Mouse (Mus musculus) kidney, postnatal 0 days (tissue): ENCODE measurements around the gene Adamts18. TPM values are rescaled to one million over a fixed set of nuclear protein-coding genes. Genes with fewer than 3 reads are reported as not detected.
A peak's percentile ranks its signal among the peaks of the same experiment; 100 is the strongest.

Source experiments
- ATAC-seq: fragments of 200-750 bp; cut with Nextera tagmentation; replicated peaks from 2 replicates; pipeline ENCODE4 v1.8.0; 2017; ENCODE audit warnings: low read depth, moderate number of reproducible peaks, moderate TSS enrichment, moderate library complexity; ENCODE audit not compliant: low FRiP score
- DNase-seq: peaks from one replicate; pipeline ENCODE4 v3.0.0-alpha.2; 2016; ENCODE audit warnings: low spot score
- H3K27ac ChIP-seq: fragments of 300-500 bp; sonication (generic); 2 replicates; pipeline ENCODE4 v1.5.1; 2014; ENCODE audit warnings: mild to moderate bottlenecking
- H3K27me3 ChIP-seq: fragments of 300-500 bp; sonication (generic); 2 replicates; pipeline ENCODE4 v1.6.1; 2014; ENCODE audit warnings: low read length, mixed read lengths; ENCODE audit not compliant: insufficient read depth
- H3K36me3 ChIP-seq: fragments of 300-500 bp; sonication (generic); 2 replicates; pipeline ENCODE4 v1.6.1; 2014; ENCODE audit warnings: low read length, mixed read lengths; ENCODE audit not compliant: insufficient read depth
- H3K4me1 ChIP-seq: fragments of 300-500 bp; sonication (generic); replicated peaks from 2 replicates; pipeline ENCODE4 v1.6.1; 2014; ENCODE audit warnings: antibody characterized with exemption, low read length, mixed read lengths; ENCODE audit not compliant: insufficient read depth
- H3K4me2 ChIP-seq: fragments of 300-500 bp; sonication (generic); 2 replicates; pipeline ENCODE4 v1.6.1; 2014; ENCODE audit warnings: mild to moderate bottlenecking, low read length, moderate library complexity, mixed read lengths
- H3K4me3 ChIP-seq: fragments of 300-500 bp; sonication (generic); replicated peaks from 2 replicates; pipeline ENCODE4 v1.5.1; 2014; ENCODE audit warnings: low read depth, low read length
- H3K9ac ChIP-seq: fragments of 300-500 bp; sonication (generic); 2 replicates; pipeline ENCODE4 v1.6.1; 2014; ENCODE audit warnings: low read depth, low read length
- H3K9me3 ChIP-seq: fragments of 300-500 bp; sonication (generic); replicated peaks from 2 replicates; pipeline ENCODE4 v1.6.1; 2016; ENCODE audit warnings: low read length, inconsistent platforms, mixed read lengths
- CTCF ChIP-seq: IDR thresholded peaks from 2 replicates; pipeline ENCODE4 v1.5.1; 2016; ENCODE audit warnings: antibody characterized with exemption, low read depth, mild to moderate bottlenecking, moderate library complexity
- WGBS: fragments of 180-500 bp; shearing (Covaris S2); extraction: QIAGEN DNeasy Blood & Tissue Kit; methylation state at CpG from one replicate; pipeline ENCODE4 v1.1.7; 2014; 5-methylcytosine and 5-hydroxymethylcytosine counted together
- polyA plus RNA-seq: library from polyadenylated mRNA; unstranded; fragments of >200 nt; fragmentation: Nextera tagmentation; extraction: Ambion mirVana; gene quantifications from 2 replicates; pipeline ENCODE4 v1.2.1, GENCODE M21; 2015

Gene Adamts18
- 1.6 and 2.0 TPM in 2 replicates for polyA plus RNA-seq

DNA sequence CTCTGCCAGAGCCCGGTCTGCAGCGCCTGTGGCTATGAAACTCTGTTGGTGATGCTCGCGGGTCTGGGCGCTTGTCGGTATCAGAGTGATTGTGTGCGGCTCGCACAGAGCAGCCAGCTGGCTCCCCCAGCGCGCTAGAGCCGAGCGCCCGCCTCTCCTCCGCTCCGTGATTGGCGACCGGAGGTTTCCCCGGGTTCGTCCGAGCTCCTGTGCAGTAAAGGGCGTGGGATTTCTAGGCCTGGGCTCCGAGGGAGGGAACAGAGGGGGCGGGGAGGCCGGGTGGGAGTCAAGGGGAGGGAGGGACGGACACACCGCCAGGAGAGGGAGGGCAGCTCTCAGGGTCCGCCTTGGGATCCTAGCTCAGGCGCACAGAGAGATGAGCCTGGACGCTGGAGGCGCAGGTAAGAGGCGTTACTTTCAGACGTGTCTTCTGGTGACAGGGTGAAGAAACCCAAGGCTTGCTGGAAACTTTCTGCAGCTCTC, at the start of gene Adamts18:
Gene Adamts18, minus strand, starts transcription at position 86 of the 483 bp plus-strand sequence.
- Histone ChIP-seq H3K36me3 (no peaks in the 10 kb centered on the region), H3K9ac (0 out of 2 replicates have a peak within 1 kb of the TSS, but pooled peaks have one; percentile 42), H3K4me3 (peak within 1 kb of the TSS; percentile 43), H3K4me2 (peak within 1 kb of the TSS; percentile 89), H3K4me1 (no peaks in the 10 kb centered on the region; the same call in 1 of the 2 replicates), H3K27me3 (peaks cover 28% of the 10 kb centered on the region), H3K9me3 (no peaks in the 10 kb centered on the region), H3K27ac (no peak within 1 kb of the TSS)
- no peak for TF ChIP-seq CTCF
- ATAC-seq (peak; percentile 75), DNase-seq (peak; percentile 65)
- under 1% methylated on average over 32 of the region's 32 CpGs for WGBS

DNA sequence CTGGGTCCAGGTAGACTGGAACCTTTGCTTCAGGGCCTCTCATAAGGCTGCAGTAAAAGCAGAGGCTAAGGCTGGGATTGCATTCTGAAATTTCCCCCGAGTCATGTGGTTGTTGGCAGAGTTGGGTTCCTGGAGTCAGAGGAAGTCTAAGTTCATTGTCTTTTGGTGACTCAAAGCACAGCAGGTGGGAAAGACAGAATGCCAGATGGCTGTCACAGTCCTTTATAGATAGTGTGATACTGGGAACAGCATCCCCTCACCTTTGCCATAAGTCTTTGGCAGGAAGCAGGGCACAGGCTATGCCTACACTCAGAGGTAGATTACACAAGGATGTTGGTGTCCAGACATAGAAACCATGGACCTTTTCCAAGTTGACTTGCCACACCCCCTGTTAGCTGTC, 47.9 kb upstream of the Adamts18 start:
- no peaks in the 10 kb centered on the region for H3K9me3 ChIP-seq
- no peaks in the 10 kb centered on the region for H3K27me3 ChIP-seq
- no peak overlapping the region for H3K4me3 ChIP-seq
- whole genome bisulfite sequencing: 79% methylated on average over 1 of the region's 1 CpGs
- TF ChIP-seq CTCF: no peak
- H3K4me1 ChIP-seq: no peaks in the 10 kb centered on the region
- H3K9ac ChIP-seq: no peak overlapping the region
- H3K36me3 ChIP-seq: no peaks in the 10 kb centered on the region
- ATAC-seq (no peak), DNase-seq (no peak)
- no peak overlapping the region for H3K27ac ChIP-seq
- no peak overlapping the region for H3K4me2 ChIP-seq

DNA sequence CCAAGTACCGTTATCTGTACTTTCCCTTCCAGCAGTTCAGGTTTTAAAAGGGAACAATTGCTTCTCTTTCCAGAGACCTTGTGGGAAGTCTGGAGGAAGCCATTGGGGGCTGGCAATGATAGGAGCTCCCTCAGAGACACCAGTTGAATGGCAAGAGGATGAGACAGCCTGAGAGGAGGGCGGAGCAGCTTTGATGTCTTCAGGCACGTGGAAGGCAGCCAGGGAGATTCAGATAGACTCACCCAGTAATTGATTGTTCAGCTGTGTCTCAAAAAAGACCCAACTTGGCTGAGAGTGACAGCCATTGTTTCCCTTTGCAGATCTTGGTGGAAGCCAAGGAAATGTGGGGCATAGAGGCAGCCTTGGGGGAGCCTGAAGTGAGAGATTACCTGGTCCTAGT, 42.8 kb upstream of the Adamts18 start:
- 67% methylated on average over 3 of the region's 3 CpGs for WGBS
- H3K4me1 ChIP-seq: no peaks in the 10 kb centered on the region
- TF ChIP-seq CTCF: no peak
- H3K9me3 ChIP-seq: no peaks in the 10 kb centered on the region
- H3K4me2 ChIP-seq: no peak overlapping the region
- H3K9ac ChIP-seq: no peak overlapping the region
- no peak for DNase-seq
- no peaks in the 10 kb centered on the region for H3K27me3 ChIP-seq
- H3K4me3 ChIP-seq: no peak overlapping the region
- no peak for ATAC-seq
- H3K36me3 ChIP-seq: no peaks in the 10 kb centered on the region
- no peak overlapping the region for H3K27ac ChIP-seq

DNA sequence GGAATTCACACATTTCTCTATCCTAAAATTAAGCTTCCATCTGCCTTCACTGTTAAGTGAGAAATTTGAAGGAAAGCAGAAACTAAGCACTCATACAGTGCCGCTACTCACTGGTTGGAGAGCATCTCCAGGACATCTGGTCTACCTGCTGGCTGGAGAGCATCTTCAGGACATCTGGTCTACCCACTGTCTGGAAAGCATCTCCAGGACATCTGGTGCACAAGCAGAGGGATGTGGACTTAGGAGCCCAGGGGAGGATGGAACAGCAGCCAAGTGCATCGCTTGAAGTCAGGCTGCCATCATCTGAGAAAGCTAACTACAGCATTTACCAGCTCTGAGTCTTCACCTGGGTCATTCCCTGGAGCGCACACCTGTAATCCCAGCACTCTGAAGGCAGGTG, 38.0 kb upstream of the Adamts18 start:
- H3K27me3 ChIP-seq: no peaks in the 10 kb centered on the region
- WGBS: 93% methylated on average over 3 of the region's 3 CpGs
- ATAC-seq: no peak
- H3K4me2 ChIP-seq: no peak overlapping the region
- H3K27ac ChIP-seq: no peak overlapping the region
- H3K4me1 ChIP-seq: no peaks in the 10 kb centered on the region
- no peak for TF ChIP-seq CTCF
- H3K9ac ChIP-seq: no peak overlapping the region
- H3K9me3 ChIP-seq: no peaks in the 10 kb centered on the region
- no peaks in the 10 kb centered on the region for H3K36me3 ChIP-seq
- H3K4me3 ChIP-seq: no peak overlapping the region
- no peak for DNase-seq

DNA sequence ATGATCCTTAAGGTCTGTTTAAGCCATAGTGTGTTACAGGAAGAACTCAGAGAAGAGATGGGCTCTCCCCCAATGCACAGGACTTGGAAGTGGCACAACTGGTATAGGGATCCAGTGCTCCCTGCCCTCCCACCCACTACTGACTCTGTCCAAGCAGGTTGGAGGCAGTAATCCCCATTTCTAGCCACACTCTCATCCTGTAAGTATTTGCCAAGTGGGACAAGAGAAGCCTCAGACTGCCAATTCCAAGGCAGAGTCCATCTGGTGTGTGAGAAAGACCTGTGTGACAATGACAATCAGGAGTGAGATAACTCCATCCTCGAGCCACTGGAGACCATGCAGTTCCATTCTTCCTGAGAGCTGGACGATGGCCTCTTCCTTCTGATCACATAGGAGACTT, 36.6 kb upstream of the Adamts18 start:
- Histone ChIP-seq H3K9ac (no peak overlapping the region), H3K4me2 (no peak overlapping the region), H3K4me1 (no peaks in the 10 kb centered on the region), H3K4me3 (no peak overlapping the region), H3K27me3 (no peaks in the 10 kb centered on the region), H3K27ac (no peak overlapping the region), H3K36me3 (no peaks in the 10 kb centered on the region), H3K9me3 (no peaks in the 10 kb centered on the region)
- DNase-seq (no peak), ATAC-seq (no peak)
- no peak for TF ChIP-seq CTCF
- 80% methylated on average over 2 of the region's 2 CpGs for WGBS

DNA sequence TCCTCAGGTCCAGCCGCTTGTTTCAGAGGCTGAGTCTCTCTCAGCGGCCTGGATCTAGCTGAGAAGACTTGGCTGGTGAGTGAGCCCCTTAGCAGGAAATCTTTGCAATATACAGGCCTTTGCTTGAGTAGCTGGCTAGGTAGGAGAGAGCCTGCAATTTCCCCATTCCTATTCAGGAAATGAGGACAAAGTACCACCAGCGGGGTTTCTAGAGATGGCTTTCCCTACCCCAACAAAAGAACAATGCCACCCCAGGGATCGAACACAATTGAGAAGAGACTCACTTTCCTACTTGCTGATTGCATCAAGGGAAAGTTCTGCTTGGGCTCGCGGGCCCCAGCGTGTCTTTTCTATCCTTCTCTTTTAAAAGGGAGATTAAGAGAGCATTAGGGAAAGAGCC, 35.5 kb upstream of the Adamts18 start:
- Histone ChIP-seq H3K4me3 (no peak overlapping the region), H3K4me1 (no peaks in the 10 kb centered on the region), H3K27ac (no peak overlapping the region), H3K9me3 (no peaks in the 10 kb centered on the region), H3K9ac (no peak overlapping the region), H3K4me2 (no peak overlapping the region), H3K36me3 (no peaks in the 10 kb centered on the region), H3K27me3 (no peaks in the 10 kb centered on the region)
- 59% methylated on average over 7 of the region's 7 CpGs for WGBS
- ATAC-seq (no peak), DNase-seq (no peak)
- TF ChIP-seq CTCF: no peak

DNA sequence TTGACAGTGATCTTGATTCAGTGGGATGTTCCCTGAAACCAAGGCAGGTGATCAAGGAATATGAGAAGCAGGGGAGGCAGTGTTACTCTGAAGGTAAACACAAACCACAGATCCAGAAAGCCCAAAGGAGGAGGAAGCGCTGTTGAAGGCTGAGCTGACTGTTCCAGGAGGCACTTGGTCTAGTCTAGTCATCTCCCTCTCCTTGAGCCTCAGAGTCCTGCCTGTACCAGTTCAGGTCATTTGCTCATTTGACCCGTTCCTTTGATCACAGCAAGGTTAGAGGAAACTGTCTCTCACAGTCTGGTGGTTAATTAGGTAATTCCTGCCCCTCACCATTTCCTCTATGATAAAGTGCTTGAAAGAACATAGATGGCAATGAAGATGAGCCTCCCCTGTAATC, 34.0 kb upstream of the Adamts18 start:
- H3K4me3 ChIP-seq: no peak overlapping the region
- no peaks in the 10 kb centered on the region for H3K27me3 ChIP-seq
- no peaks in the 10 kb centered on the region for H3K9me3 ChIP-seq
- H3K36me3 ChIP-seq: no peaks in the 10 kb centered on the region
- H3K9ac ChIP-seq: no peak overlapping the region
- no peak overlapping the region for H3K27ac ChIP-seq
- H3K4me2 ChIP-seq: no peak overlapping the region
- H3K4me1 ChIP-seq: no peaks in the 10 kb centered on the region; the same call in 1 of the 2 replicates
- no peak for TF ChIP-seq CTCF
- ATAC-seq (no peak), DNase-seq (no peak)
- WGBS: 24% methylated on average over 2 of the region's 2 CpGs
